ENCODE assay signal across 8 mouse cellular contexts in the genomic region with DNA sequence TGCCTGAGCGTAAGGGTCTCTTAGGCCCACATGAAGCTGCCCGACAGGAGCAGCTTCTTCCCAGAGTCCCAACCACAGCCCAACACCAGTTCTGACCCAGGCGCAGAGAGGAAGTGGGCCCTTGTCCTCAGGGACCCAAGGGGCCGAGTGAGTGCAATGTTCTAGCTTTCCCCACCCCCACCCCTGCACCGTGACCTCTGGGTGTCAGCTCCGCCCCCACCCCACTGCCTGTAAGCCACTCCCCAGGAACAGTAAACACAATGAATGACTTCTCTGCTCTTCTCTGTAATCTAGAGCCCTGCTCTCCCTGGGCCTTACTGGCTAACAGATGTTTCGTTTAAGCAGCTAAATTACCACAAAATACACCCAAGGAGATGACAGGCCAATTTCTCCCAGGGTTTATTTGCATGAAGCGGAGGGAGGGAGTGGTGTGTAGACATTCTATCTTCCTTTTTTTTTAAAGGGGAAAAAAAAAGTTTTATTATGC. TPM values are rescaled to one million over a fixed set of nuclear protein-coding genes. Genes with fewer than 3 reads are reported as not detected.
DNase-seq lines count a peak whose midpoint lies in the region; ATAC-seq and TF ChIP-seq lines count a peak whose summit lies in the region.
"Had no signal": no experiment of that assay in that cellular context is flagged by ENCODE, and none has a peak within 500 bp of the region (broad histone marks: within the 10 kb centered on the region; RNA-seq: fewer than 3 reads in every experiment).

No protein-coding gene starts in this region.

- ATAC-seq in forebrain, embryonic 16.5 days, result peak; percentile 41
- peak; percentile 86 for ATAC-seq in kidney, embryonic 16.5 days (ENCODE audit: low FRiP score, low TSS enrichment)

- H3K9me3 ChIP-seq in forebrain, embryonic 16.5 days (ENCODE audit: control insufficient read depth, low read length), result no peaks in the 10 kb centered on the region
- H3K9me3 ChIP-seq in kidney, embryonic 16.5 days (ENCODE audit: low read length), result no peaks in the 10 kb centered on the region

- no peak overlapping the region for H3K4me3 ChIP-seq in bone marrow, adult 2 months (replicated peaks; ENCODE audit: control insufficient read depth, low read depth, low read length)
- H3K4me3 ChIP-seq in forebrain, embryonic 16.5 days (replicated peaks; ENCODE audit: low read length), result no peak overlapping the region
- no peak overlapping the region for H3K4me3 ChIP-seq in kidney, embryonic 16.5 days (ENCODE audit: low read length)
- no peak overlapping the region for H3K4me3 ChIP-seq in layer of hippocampus, adult 2 months
- H3K4me3 ChIP-seq: heart, adult 2 months had no signal

- H3K36me3 ChIP-seq in forebrain, embryonic 16.5 days (ENCODE audit: control insufficient read depth, insufficient read depth), result no peaks in the 10 kb centered on the region
- H3K36me3 ChIP-seq in kidney, embryonic 16.5 days (ENCODE audit: insufficient read depth, low read length), result no peaks in the 10 kb centered on the region

- WGBS in bone marrow, adult 2 months, result 14% methylated on average over 8 of the region's 8 CpGs
- WGBS in forebrain, embryonic 16.5 days, result 35% methylated on average over 8 of the region's 8 CpGs
- WGBS in kidney, embryonic 16.5 days, result 17% methylated on average over 8 of the region's 8 CpGs

- peaks cover 17% of the 10 kb centered on the region for H3K4me1 ChIP-seq in bone marrow, adult 2 months (ENCODE audit: control insufficient read depth, insufficient read depth, low read length)
- peaks cover 48% of the 10 kb centered on the region for H3K4me1 ChIP-seq in forebrain, embryonic 16.5 days (replicated peaks; ENCODE audit: control insufficient read depth, insufficient read depth, low read length)
- peaks cover 71% of the 10 kb centered on the region for H3K4me1 ChIP-seq in kidney, embryonic 16.5 days (ENCODE audit: insufficient read depth, low read length)

- no peak for TF ChIP-seq POLR2A in bone marrow, adult 2 months (IDR thresholded peaks at IDR 0.05; ENCODE audit: borderline replicate concordance, control insufficient read depth, low read depth, low read length)

- TF ChIP-seq CTCF in bone marrow, adult 2 months (IDR thresholded peaks at IDR 0.05; ENCODE audit: control insufficient read depth, insufficient read depth, low read length), result no peak
- TF ChIP-seq CTCF in layer of hippocampus, adult 2 months (conservative IDR thresholded peaks at IDR 0.05), result no peak

- peak overlapping the region; percentile 72 for H3K27ac ChIP-seq in bone marrow, adult 2 months (ENCODE audit: control insufficient read depth, insufficient read depth, low read depth, low read length, poor library complexity)
- peak overlapping the region; percentile 48 for H3K27ac ChIP-seq in forebrain, embryonic 16.5 days (ENCODE audit: low read length)
- peak overlapping the region; percentile 87 for H3K27ac ChIP-seq in kidney, embryonic 16.5 days (ENCODE audit: low read length)
- no peak overlapping the region for H3K27ac ChIP-seq in layer of hippocampus, adult 2 months

- DNase-seq in lung, postnatal 25 days (ENCODE audit: low spot score), result peak; percentile 52
- DNase-seq in spleen, postnatal 36 days (ENCODE audit: low spot score in 2 of 2), result peak; percentile 74 to 81
- no peak for DNase-seq in layer of hippocampus, adult 9-11 months
- no peak for DNase-seq in layer of hippocampus, adult 2 months (ENCODE audit: low spot score in 2 of 2)

- H3K4me2 ChIP-seq in forebrain, embryonic 16.5 days (ENCODE audit: low read length), result no peak overlapping the region
- H3K4me2 ChIP-seq in kidney, embryonic 16.5 days (replicated peaks; ENCODE audit: low read depth, low read length), result peak overlapping the region; percentile 31

- H3K9ac ChIP-seq in forebrain, embryonic 16.5 days (replicated peaks; ENCODE audit: low read depth, low read length), result no peak overlapping the region
- H3K9ac ChIP-seq in kidney, embryonic 16.5 days (replicated peaks; ENCODE audit: low read length), result no peak overlapping the region; the same call in 1 of the 2 replicates

- no peaks in the 10 kb centered on the region for H3K27me3 ChIP-seq in forebrain, embryonic 16.5 days (replicated peaks; ENCODE audit: control insufficient read depth, insufficient read depth, low read length)
- H3K27me3 ChIP-seq in kidney, embryonic 16.5 days (ENCODE audit: insufficient read depth, low read length), result no peaks in the 10 kb centered on the region

RNA-seq across cellular contexts. Expression of gene Vav2, which starts 15.1 kb away (rescaled TPM):
- 11.0 and 18.8 TPM in 2 replicates for polyA plus RNA-seq in bone marrow, adult 2 months (2011; ENCODE audit: insufficient read depth, insufficient read length, low replicate concordance, missing spikeins)
- polyA plus RNA-seq in forebrain, embryonic 16.5 days (2015; fragmentation: Nextera tagmentation; extraction: Ambion mirVana), result 11.9 and 13.1 TPM in 2 replicates
- polyA plus RNA-seq in kidney, embryonic 16.5 days (2015; fragmentation: Nextera tagmentation; extraction: Ambion mirVana), result 7.1 TPM in 2 replicates
- 10 to 100 TPM; 10.9 to 11.0 TPM for total RNA-seq in layer of hippocampus, adult 2 months (2021)

RNA-seq across cellular contexts. Expression of gene Brd3os, which starts 30.4 kb away (rescaled TPM):
- polyA plus RNA-seq in bone marrow, adult 2 months (2011; ENCODE audit: insufficient read depth, insufficient read length, low replicate concordance, missing spikeins), result 0.68 and 1.3 TPM in 2 replicates
- polyA plus RNA-seq in forebrain, embryonic 16.5 days (2015; fragmentation: Nextera tagmentation; extraction: Ambion mirVana), result 31.6 and 34.3 TPM in 2 replicates
- polyA plus RNA-seq in kidney, embryonic 16.5 days (2015; fragmentation: Nextera tagmentation; extraction: Ambion mirVana), result 13.1 and 13.7 TPM in 2 replicates
- total RNA-seq in layer of hippocampus, adult 2 months (2021), result 10 to 100 TPM; 23.6 to 24.5 TPM

Comparison
In these comparisons a context has a peak if more than half of its experiments do, and no peak if none do; other contexts are left out.
1. DNase-seq: peak in lung, postnatal 25 days (single experiment) and spleen, postnatal 36 days (2 of 2); none in layer of hippocampus, adult 9-11 months (single experiment) and layer of hippocampus, adult 2 months (0 of 2).